26 mouse cellular contexts compared by ENCODE assay signal in genomic region chr19:55714665-55715064, GRCm38 (mm10). TPM values are rescaled to one million over a fixed set of nuclear protein-coding genes. Genes with fewer than 3 reads are reported as not detected.
DNase-seq lines count a peak whose midpoint lies in the region; ATAC-seq and TF ChIP-seq lines count a peak whose summit lies in the region.
"Had no signal": no experiment of that assay in that cellular context is flagged by ENCODE, and none has a peak within 500 bp of the region (broad histone marks: within the 10 kb centered on the region; RNA-seq: fewer than 3 reads in every experiment).

No protein-coding gene starts in this region.

- 0 out of 2 replicates have a peak overlapping the region, but pooled peaks have one; percentile 26 for H3K9ac ChIP-seq in ES-Bruce4 (ENCODE audit: low read depth, poor library complexity, severe bottlenecking)
- H3K9ac ChIP-seq in ES-E14 (ENCODE audit: insufficient read depth, low read depth, low read length, poor library complexity, severe bottlenecking), result peak overlapping the region; percentile 23; the same call in 1 of the 2 replicates
- no peak overlapping the region for H3K9ac ChIP-seq in stomach, embryonic 15.5 days
- H3K9ac ChIP-seq in forebrain, embryonic 12.5 days, result no peak overlapping the region
- H3K9ac ChIP-seq: embryonic facial prominence, embryonic 13.5 days; forebrain, embryonic 13.5 days; hindbrain, embryonic 12.5 days; hindbrain, embryonic 15.5 days had no signal

- no peaks in the 10 kb centered on the region for H3K36me3 ChIP-seq in ES-Bruce4 (ENCODE audit: control insufficient read depth, insufficient read depth, low read length, poor library complexity, severe bottlenecking)
- no peaks in the 10 kb centered on the region for H3K36me3 ChIP-seq in ES-E14 (ENCODE audit: control insufficient read depth, insufficient read depth, low read length, poor library complexity, severe bottlenecking)
- no peaks in the 10 kb centered on the region for H3K36me3 ChIP-seq in stomach, embryonic 15.5 days
- no peaks in the 10 kb centered on the region for H3K36me3 ChIP-seq in thymus, adult 2 months (ENCODE audit: control insufficient read depth, insufficient read depth, low read length)
- H3K36me3 ChIP-seq in forebrain, embryonic 12.5 days (replicated peaks), result no peaks in the 10 kb centered on the region
- H3K36me3 ChIP-seq: embryonic facial prominence, embryonic 10.5 days; embryonic facial prominence, embryonic 13.5 days; G1E; hindbrain, embryonic 12.5 days; hindbrain, embryonic 15.5 days had no signal

- in situ Hi-C loops in ES-E14 (cut with MboI; ENCODE audit: low sequenced_read_pairs in 2 of 2, unreplicated experiment in 2 of 2), result no loop called here

- peak; percentile 65 for ATAC-seq in stomach, embryonic 15.5 days (ENCODE audit: insufficient read depth, low FRiP score, low read depth)
- no peak for ATAC-seq in forebrain, embryonic 12.5 days (ENCODE audit: low FRiP score)
- ATAC-seq: activated CD4-positive, CD25-positive, alpha-beta regulatory T cell, adult 4 months; forebrain, embryonic 13.5 days; forebrain, embryonic 16.5 days had no signal

- H3K9me3 ChIP-seq in ES-Bruce4 (replicated peaks; ENCODE audit: control insufficient read depth, insufficient read depth, low read length, poor library complexity, severe bottlenecking) (no peaks in the 10 kb centered on the region), ES-E14 (ENCODE audit: control insufficient read depth, insufficient read depth, low read depth, low read length) (no peaks in the 10 kb centered on the region)
- H3K9me3 ChIP-seq in stomach, embryonic 15.5 days, result no peaks in the 10 kb centered on the region
- H3K9me3 ChIP-seq in forebrain, embryonic 12.5 days, result no peaks in the 10 kb centered on the region
- H3K9me3 ChIP-seq: embryonic facial prominence, embryonic 10.5 days; embryonic facial prominence, embryonic 13.5 days; forebrain, embryonic 13.5 days; G1E; hindbrain, embryonic 12.5 days; hindbrain, embryonic 15.5 days had no signal

- peak overlapping the region; percentile 95 for H3K27ac ChIP-seq in ES-Bruce4 (ENCODE audit: insufficient read depth, low read length)
- peak overlapping the region; percentile 68 for H3K27ac ChIP-seq in ES-E14 (ENCODE audit: insufficient read depth, low read depth, low read length, poor library complexity, severe bottlenecking)
- H3K27ac ChIP-seq in stomach, embryonic 15.5 days, result no peak overlapping the region
- no peak overlapping the region for H3K27ac ChIP-seq in thymus, adult 2 months (ENCODE audit: control insufficient read depth, insufficient read depth, low read length)
- no peak overlapping the region for H3K27ac ChIP-seq in forebrain, embryonic 12.5 days
- H3K27ac ChIP-seq: embryonic facial prominence, embryonic 10.5 days; embryonic facial prominence, embryonic 13.5 days; forebrain, embryonic 13.5 days; hindbrain, embryonic 12.5 days; hindbrain, embryonic 15.5 days had no signal

- 42% methylated on average over 3 of the region's 3 CpGs for WGBS in stomach, embryonic 15.5 days
- 87% methylated on average over 3 of the region's 3 CpGs for WGBS in thymus, adult 2 months
- 50% methylated on average over 3 of the region's 3 CpGs for WGBS in forebrain, embryonic 12.5 days

- TF ChIP-seq CTCF in ES-Bruce4 (IDR thresholded peaks at IDR 0.05; ENCODE audit: low read depth, low read length), result no peak
- no peak for TF ChIP-seq CTCF in thymus, adult 2 months (IDR thresholded peaks at IDR 0.05; ENCODE audit: borderline replicate concordance, control insufficient read depth, extremely low read depth, insufficient read depth, low read length, poor library complexity)

- DNase-seq in ES-E14 (ENCODE audit: low read depth, low spot score), result no peak
- no peak for DNase-seq in ovary, adult 18-20 months (ENCODE audit: low spot score)
- no peak for DNase-seq in thymus, adult 2 months
- DNase-seq: adrenal gland, adult 8-10 months; adrenal gland, postnatal 25 days; cerebellum, adult 11-12 months; cerebellum, adult 8-10 months; cerebellum, postnatal 10 days; cerebellum, postnatal 36 days; embryo, embryonic 11 days; gastrocnemius, postnatal 10 days; gastrocnemius, postnatal 36 days had no signal

- H3K4me3 ChIP-seq in ES-Bruce4 (ENCODE audit: low read depth, low read length), result peak overlapping the region; percentile 22
- peak overlapping the region; percentile 10 to 27; a peak in 2 of 4 replicates for H3K4me3 ChIP-seq in ES-E14 (ENCODE audit: insufficient read depth in 1 of 2, low read depth in 1 of 2, low read length in 2 of 2, poor library complexity in 1 of 2, severe bottlenecking in 1 of 2)
- H3K4me3 ChIP-seq in stomach, embryonic 15.5 days (replicated peaks), result no peak overlapping the region
- no peak overlapping the region for H3K4me3 ChIP-seq in thymus, adult 2 months (ENCODE audit: control insufficient read depth, insufficient read depth, low read length)
- H3K4me3 ChIP-seq in forebrain, embryonic 12.5 days (replicated peaks), result no peak overlapping the region
- H3K4me3 ChIP-seq: embryonic facial prominence, embryonic 10.5 days; embryonic facial prominence, embryonic 13.5 days; erythroblast, embryonic 14.5 days; forebrain, embryonic 13.5 days; hindbrain, embryonic 12.5 days; hindbrain, embryonic 15.5 days had no signal

- H3K4me2 ChIP-seq in stomach, embryonic 15.5 days, result no peak overlapping the region
- H3K4me2 ChIP-seq in forebrain, embryonic 12.5 days, result no peak overlapping the region
- H3K4me2 ChIP-seq: embryonic facial prominence, embryonic 13.5 days; forebrain, embryonic 13.5 days; heart, embryonic 11.5 days; hindbrain, embryonic 12.5 days; hindbrain, embryonic 15.5 days had no signal

- TF ChIP-seq POLR2A in ES-Bruce4 (IDR thresholded peaks at IDR 0.05; ENCODE audit: insufficient read depth, low read length), result no peak
- TF ChIP-seq POLR2A in thymus, adult 2 months (IDR thresholded peaks at IDR 0.05; ENCODE audit: control insufficient read depth, extremely low read depth, insufficient read depth, low read length, poor library complexity), result no peak

- no peaks in the 10 kb centered on the region for H3K27me3 ChIP-seq in ES-Bruce4 (ENCODE audit: control insufficient read depth, insufficient read depth, low read length, poor library complexity, severe bottlenecking)
- no peaks in the 10 kb centered on the region for H3K27me3 ChIP-seq in stomach, embryonic 15.5 days (replicated peaks)
- H3K27me3 ChIP-seq in thymus, adult 2 months (ENCODE audit: control insufficient read depth, insufficient read depth, low read length), result no peaks in the 10 kb centered on the region
- H3K27me3 ChIP-seq in forebrain, embryonic 12.5 days, result peaks cover 4% of the 10 kb centered on the region; the same call in 1 of the 2 replicates
- H3K27me3 ChIP-seq: embryonic facial prominence, embryonic 13.5 days; forebrain, embryonic 13.5 days; hindbrain, embryonic 12.5 days; hindbrain, embryonic 15.5 days; Patski had no signal

- H3K4me1 ChIP-seq in ES-Bruce4 (ENCODE audit: control insufficient read depth, insufficient read depth, low read length) (peaks cover 14% of the 10 kb centered on the region), ES-E14 (ENCODE audit: control insufficient read depth in 2 of 2, insufficient read depth in 2 of 2, low read length in 2 of 2, poor library complexity in 1 of 2) (peaks cover 17 to 38% of the 10 kb centered on the region in 2 experiments)
- no peaks in the 10 kb centered on the region for H3K4me1 ChIP-seq in stomach, embryonic 15.5 days
- no peaks in the 10 kb centered on the region for H3K4me1 ChIP-seq in thymus, adult 2 months (replicated peaks; ENCODE audit: control insufficient read depth, insufficient read depth, low read length)
- H3K4me1 ChIP-seq in forebrain, embryonic 12.5 days, result no peaks in the 10 kb centered on the region
- H3K4me1 ChIP-seq: forebrain, embryonic 13.5 days; hindbrain, embryonic 12.5 days; hindbrain, embryonic 15.5 days had no signal

- peak; percentile 98 for TF ChIP-seq EP300 in ES-Bruce4 (IDR thresholded peaks at IDR 0.05; ENCODE audit: insufficient read depth, low read depth, low read length)

TF ChIP-seq in ES-E14, 5 proteins besides CTCF, POLR2A, EP300 and RAD21:
- TF ChIP-seq MAFK (IDR thresholded peaks at IDR 0.05; ENCODE audit: insufficient read depth, low read depth, low read length) (no peak), ZNF384 (IDR thresholded peaks at IDR 0.05; ENCODE audit: low read depth, low read length) (no peak), CHD2 (IDR thresholded peaks at IDR 0.05; ENCODE audit: low read depth, low read length) (no peak; the same call in 1 of the 2 replicates), HCFC1 (IDR thresholded peaks at IDR 0.05; ENCODE audit: borderline replicate concordance, insufficient read depth, low read length) (no peak), ZC3H11A (IDR thresholded peaks at IDR 0.05; ENCODE audit: borderline replicate concordance, low read depth, low read length) (no peak)

RNA-seq across cellular contexts. Expression of gene Tcf7l2, which starts 27.0 kb away (rescaled TPM):
- 23.8 and 29.0 TPM in 2 replicates for polyA plus RNA-seq in ES-Bruce4 (2011; ENCODE audit: insufficient read depth, insufficient read length, low read depth, missing spikeins)
- 3.0 TPM in 2 replicates for total RNA-seq in ES-E14 (2012; rRNA removed)
- 85.2 and 89.4 TPM in 2 replicates for polyA plus RNA-seq in stomach, embryonic 15.5 days (2015; fragmentation: Nextera tagmentation; extraction: Ambion mirVana)
- polyA plus RNA-seq in thymus, adult 2 months (2012; rRNA removed), result 7.6 and 10.2 TPM in 2 replicates
- polyA plus RNA-seq in forebrain, embryonic 12.5 days (2016; fragmentation: Nextera tagmentation; extraction: Ambion mirVana), result 212 and 220 TPM in 2 replicates

Comparison
In these comparisons a context has a peak if more than half of its experiments do, and no peak if none do; other contexts are left out.
1. H3K27ac ChIP-seq: peak in ES-Bruce4 (single experiment) and ES-E14 (single experiment); none in stomach, embryonic 15.5 days (single experiment), thymus, adult 2 months (single experiment) and forebrain, embryonic 12.5 days (single experiment).
2. H3K4me3 ChIP-seq: peak in ES-Bruce4 (single experiment) and ES-E14 (2 of 2); none in stomach, embryonic 15.5 days (single experiment), thymus, adult 2 months (single experiment) and forebrain, embryonic 12.5 days (single experiment).
3. H3K9ac ChIP-seq: peak in ES-Bruce4 (single experiment) and ES-E14 (single experiment); none in stomach, embryonic 15.5 days (single experiment) and forebrain, embryonic 12.5 days (single experiment).